Mouse (Mus musculus) intestine, postnatal 0 days (tissue): ENCODE measurements at regions not wholly inside any gene's neighbourhood (a gene's known extent, or its start where the extent isn't known, plus 50 kb on each side); places are given as distances from the start of the nearest gene placed in this dataset.

Experiments
- ATAC-seq: fragments of 200-750 bp; cut with Nextera tagmentation; 2 replicates; pipeline ENCODE4 v1.8.0; 2017; ENCODE audit warnings: mild to moderate bottlenecking, moderate TSS enrichment, moderate library complexity
- H3K27ac ChIP-seq: fragments of 300-500 bp; sonication (generic); 2 replicates; pipeline ENCODE4 v1.5.1; 2014; ENCODE audit warnings: mild to moderate bottlenecking, low read depth, low read length, moderate library complexity
- H3K27me3 ChIP-seq: fragments of 300-500 bp; sonication (generic); replicated peaks from 2 replicates; pipeline ENCODE4 v1.6.1; 2014; ENCODE audit warnings: low read length, mixed read lengths; ENCODE audit not compliant: control insufficient read depth, insufficient read depth
- H3K36me3 ChIP-seq: fragments of 300-500 bp; sonication (generic); 2 replicates; pipeline ENCODE4 v1.6.1; 2014; ENCODE audit warnings: mild to moderate bottlenecking, moderate library complexity; ENCODE audit not compliant: control insufficient read depth, insufficient read depth
- H3K4me1 ChIP-seq: fragments of 300-500 bp; sonication (generic); replicated peaks from 2 replicates; pipeline ENCODE4 v1.6.1; 2014; ENCODE audit warnings: antibody characterized with exemption, low read length, mixed read lengths; ENCODE audit not compliant: control insufficient read depth, insufficient read depth
- H3K4me2 ChIP-seq: fragments of 300-500 bp; sonication (generic); replicated peaks from 2 replicates; pipeline ENCODE4 v1.6.1; 2014; ENCODE audit warnings: low read depth, mild to moderate bottlenecking, moderate library complexity
- H3K4me3 ChIP-seq: fragments of 300-500 bp; sonication (generic); 2 replicates; pipeline ENCODE4 v1.5.1; 2014; ENCODE audit warnings: low read depth, low read length
- H3K9ac ChIP-seq: fragments of 300-500 bp; sonication (generic); 2 replicates; pipeline ENCODE4 v1.6.1; 2014; ENCODE audit warnings: mild to moderate bottlenecking, low read depth, low read length
- H3K9me3 ChIP-seq: fragments of 300-500 bp; sonication (generic); 2 replicates; pipeline ENCODE4 v1.6.1; 2016; ENCODE audit warnings: mixed run types; ENCODE audit not compliant: control insufficient read depth
- CTCF ChIP-seq: sonication (generic); IDR thresholded peaks from 2 replicates; pipeline ENCODE4 v1.5.1; 2016; ENCODE audit warnings: low read depth, mild to moderate bottlenecking, control low read depth, antibody characterized with exemption, moderate library complexity
- WGBS: fragments of 180-500 bp; shearing (Covaris S2); extraction: QIAGEN DNeasy Blood & Tissue Kit; methylation state at CpG from one replicate; pipeline ENCODE4 v1.1.7; 2014; 5-methylcytosine and 5-hydroxymethylcytosine counted together

DNA sequence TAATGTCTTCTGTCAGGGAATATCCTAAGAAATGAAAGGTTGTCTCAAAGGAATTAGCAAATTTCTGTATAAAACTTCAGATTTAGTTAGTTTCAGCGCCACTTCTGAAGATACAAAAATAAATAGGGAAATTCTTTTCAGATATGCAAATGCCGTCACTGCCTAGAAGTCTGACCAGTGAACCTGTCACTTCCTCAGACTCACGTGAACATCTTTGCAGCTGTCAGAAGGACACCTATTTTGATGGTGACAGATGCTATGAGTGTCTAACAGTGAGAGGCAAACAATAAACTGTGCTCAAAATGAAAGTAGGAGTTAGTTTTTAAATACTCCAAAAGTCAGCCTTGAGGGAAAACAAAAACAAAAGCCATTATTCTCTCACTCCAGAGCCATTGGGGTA, 57.5 kb upstream of the Igf1r start:
- no peak overlapping the region for H3K4me3 ChIP-seq
- no peaks in the 10 kb centered on the region for H3K36me3 ChIP-seq
- no peak for TF ChIP-seq CTCF
- no peaks in the 10 kb centered on the region for H3K27me3 ChIP-seq
- no peak overlapping the region for H3K4me2 ChIP-seq
- H3K9ac ChIP-seq, result no peak overlapping the region
- no peaks in the 10 kb centered on the region for H3K4me1 ChIP-seq
- no peak for ATAC-seq
- H3K9me3 ChIP-seq, result no peaks in the 10 kb centered on the region
- H3K27ac ChIP-seq, result no peak overlapping the region
- WGBS, result 78% methylated on average over 3 of the region's 3 CpGs

DNA sequence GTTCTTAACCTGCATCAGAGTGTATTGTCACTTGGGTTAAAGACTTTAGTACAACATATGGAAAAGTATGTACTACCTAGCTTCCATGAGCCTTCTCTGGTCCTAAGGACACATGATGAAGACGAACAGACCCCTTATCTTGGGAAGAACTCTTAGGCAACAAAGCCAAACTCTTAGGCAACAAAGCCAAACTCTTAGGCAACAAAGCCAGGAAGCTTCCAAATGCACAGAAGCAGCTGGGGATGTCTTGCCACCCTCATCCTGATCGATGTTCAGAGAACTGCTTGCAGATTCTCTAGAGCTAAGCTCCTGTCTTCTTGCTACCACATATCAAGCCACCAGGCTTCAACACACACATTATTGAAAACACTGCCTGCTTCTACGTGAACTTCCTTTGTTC, 59.7 kb upstream of the Igf1r start:
- Histone ChIP-seq H3K27ac (no peak overlapping the region), H3K9ac (no peak overlapping the region), H3K4me1 (no peaks in the 10 kb centered on the region), H3K4me2 (no peak overlapping the region), H3K4me3 (no peak overlapping the region), H3K36me3 (no peaks in the 10 kb centered on the region), H3K9me3 (no peaks in the 10 kb centered on the region), H3K27me3 (no peaks in the 10 kb centered on the region)
- WGBS, result 62% methylated on average over 3 of the region's 3 CpGs
- ATAC-seq, result no peak
- TF ChIP-seq CTCF, result no peak

DNA sequence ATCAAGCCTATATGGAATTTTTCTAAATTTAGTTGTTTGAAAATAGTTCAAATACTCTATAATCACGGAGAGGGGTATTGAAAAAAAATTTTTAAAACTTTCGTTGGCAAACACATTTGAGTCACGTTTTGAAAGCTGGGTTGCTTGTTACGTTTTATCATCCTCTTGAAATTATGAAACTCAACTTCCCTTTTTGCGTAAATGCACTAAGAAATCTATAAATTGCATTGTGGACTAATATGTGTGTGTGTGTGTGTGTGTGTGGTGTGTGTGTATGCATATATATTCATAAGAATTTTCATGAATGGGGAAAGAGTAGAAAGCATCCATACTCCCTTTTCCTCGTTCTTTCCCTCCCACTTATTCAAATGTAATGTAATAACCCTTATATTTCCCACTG, 69.6 kb upstream of the Igf1r start:
- no peak for ATAC-seq
- 79% methylated on average over 6 of the region's 6 CpGs for WGBS
- no peak for TF ChIP-seq CTCF

DNA sequence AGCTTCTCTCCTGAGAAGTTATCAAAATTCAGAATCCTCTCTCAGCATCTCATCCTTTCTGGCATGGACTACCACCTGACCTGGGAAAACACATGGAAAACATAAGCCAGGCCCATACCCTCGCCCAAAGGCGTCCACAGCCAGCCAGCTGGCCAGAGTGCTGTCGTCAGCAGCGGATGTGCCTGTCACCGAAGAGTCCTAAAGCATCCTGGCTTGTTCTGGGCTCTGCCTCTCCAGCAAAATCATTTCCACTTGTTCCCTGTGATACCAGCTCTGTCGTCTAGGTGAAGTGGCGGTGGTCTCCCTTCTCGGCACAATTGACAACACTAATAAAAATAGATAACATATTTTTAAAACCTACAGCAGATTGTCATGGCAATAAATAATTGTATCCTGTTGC, 70.0 kb upstream of the Igf1r start:
- H3K9me3 ChIP-seq, result no peaks in the 10 kb centered on the region
- no peaks in the 10 kb centered on the region for H3K27me3 ChIP-seq
- H3K4me3 ChIP-seq, result no peak overlapping the region
- no peak overlapping the region for H3K4me2 ChIP-seq
- 63% methylated on average over 8 of the region's 8 CpGs for WGBS
- no peak overlapping the region for H3K9ac ChIP-seq
- no peak overlapping the region for H3K27ac ChIP-seq
- no peak for ATAC-seq
- no peaks in the 10 kb centered on the region for H3K36me3 ChIP-seq
- no peak for TF ChIP-seq CTCF
- H3K4me1 ChIP-seq, result no peaks in the 10 kb centered on the region

More for the DNA sequence above, 69.6 kb upstream of the Igf1r start:
- no peak overlapping the region for H3K4me3 ChIP-seq
- H3K9ac ChIP-seq, result no peak overlapping the region
- no peaks in the 10 kb centered on the region for H3K27me3 ChIP-seq
- H3K9me3 ChIP-seq, result no peaks in the 10 kb centered on the region
- H3K4me1 ChIP-seq, result no peaks in the 10 kb centered on the region
- no peak overlapping the region for H3K27ac ChIP-seq
- no peaks in the 10 kb centered on the region for H3K36me3 ChIP-seq
- no peak overlapping the region for H3K4me2 ChIP-seq

- no peak for ATAC-seq
- Histone ChIP-seq H3K4me1 (no peaks in the 10 kb centered on the region), H3K9ac (no peak overlapping the region), H3K4me3 (no peak overlapping the region), H3K36me3 (no peaks in the 10 kb centered on the region), H3K27ac (no peak overlapping the region), H3K9me3 (no peaks in the 10 kb centered on the region), H3K27me3 (no peaks in the 10 kb centered on the region), H3K4me2 (no peak overlapping the region)
- TF ChIP-seq CTCF, result no peak
- WGBS, result 0% methylated on average over 1 of the region's 1 CpGs
These were observed 74.4 kb upstream of the Igf1r start for GRCm38 (mm10) chr7:67878226-67878625.

DNA sequence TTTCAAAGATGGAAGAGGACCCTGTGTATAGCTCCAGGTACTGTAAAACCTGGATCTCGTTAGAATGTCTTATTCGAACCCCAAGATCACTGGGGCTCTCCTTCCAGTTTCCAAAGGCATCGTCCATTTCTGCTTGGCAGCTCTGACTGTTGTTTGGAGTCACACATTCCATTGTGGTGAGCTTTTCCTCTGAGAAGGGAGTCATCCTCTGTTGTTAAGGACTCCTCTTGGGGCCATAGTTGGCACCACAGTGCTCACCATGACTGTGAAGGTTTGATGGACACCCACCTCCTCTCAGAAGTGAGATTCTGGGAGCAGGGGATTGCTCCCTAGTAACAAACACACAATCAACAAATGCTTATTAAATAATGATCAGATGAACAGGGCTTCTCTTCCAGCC, 75.0 kb upstream of the Igf1r start:
- no peak overlapping the region for H3K4me3 ChIP-seq
- no peak for ATAC-seq
- H3K27me3 ChIP-seq, result no peaks in the 10 kb centered on the region
- no peak overlapping the region for H3K9ac ChIP-seq
- H3K36me3 ChIP-seq, result no peaks in the 10 kb centered on the region
- no peaks in the 10 kb centered on the region for H3K4me1 ChIP-seq
- H3K27ac ChIP-seq, result no peak overlapping the region
- no peak overlapping the region for H3K4me2 ChIP-seq
- H3K9me3 ChIP-seq, result no peaks in the 10 kb centered on the region
- WGBS, result 72% methylated on average over 3 of the region's 3 CpGs
- TF ChIP-seq CTCF, result no peak
